Comparison of ENCODE assay signal across 10 mouse cellular contexts in genomic region chr11:5390969-5391831, GRCm38 (mm10). TPM values are rescaled to one million over a fixed set of nuclear protein-coding genes. Genes with fewer than 3 reads are reported as not detected.
DNase-seq lines count a peak whose midpoint lies in the region; ATAC-seq and TF ChIP-seq lines count a peak whose summit lies in the region.
"Had no signal": no experiment of that assay in that cellular context is flagged by ENCODE, and none has a peak within 500 bp of the region (broad histone marks: within the 10 kb centered on the region; RNA-seq: fewer than 3 reads in every experiment).

No protein-coding gene starts in this region.

- TF ChIP-seq CTCF in brain, embryonic 14.5 days (IDR thresholded peaks at IDR 0.05; ENCODE audit: borderline replicate concordance, extremely low read depth, insufficient read depth, insufficient read length) = no peak

- 13% methylated on average over 4 of the region's 4 CpGs for whole genome bisulfite sequencing in hindbrain, embryonic 12.5 days
- 2% methylated on average over 4 of the region's 4 CpGs for WGBS in midbrain, embryonic 14.5 days

- intact Hi-C loops in heart, postnatal 25 days (cut with DNase I) = no loop called here
- intact Hi-C loops in heart, postnatal 36 days (cut with DNase I) = no loop called here

- no peak overlapping the region for H3K4me3 ChIP-seq in hindbrain, embryonic 12.5 days
- no peak overlapping the region for H3K4me3 ChIP-seq in midbrain, embryonic 14.5 days (replicated peaks; ENCODE audit: low read depth, low read length)
- H3K4me3 ChIP-seq: erythroblast, embryonic 14.5 days had no signal

- H3K36me3 ChIP-seq in hindbrain, embryonic 12.5 days = no peaks in the 10 kb centered on the region
- H3K36me3 ChIP-seq in midbrain, embryonic 14.5 days (ENCODE audit: control insufficient read depth, insufficient read depth, low read length) = no peaks in the 10 kb centered on the region

- no peak overlapping the region for H3K9ac ChIP-seq in hindbrain, embryonic 12.5 days
- H3K9ac ChIP-seq in midbrain, embryonic 14.5 days (replicated peaks; ENCODE audit: low read length) = no peak overlapping the region

- peak overlapping the region; percentile 16; the same call in 1 of the 2 replicates for H3K4me2 ChIP-seq in hindbrain, embryonic 12.5 days (replicated peaks)
- H3K4me2 ChIP-seq in midbrain, embryonic 14.5 days (ENCODE audit: low read length) = no peak overlapping the region

- peaks cover 14% of the 10 kb centered on the region for H3K4me1 ChIP-seq in hindbrain, embryonic 12.5 days
- peaks cover 9% of the 10 kb centered on the region for H3K4me1 ChIP-seq in midbrain, embryonic 14.5 days (ENCODE audit: control insufficient read depth, insufficient read depth, low read length)

- no peak for TF ChIP-seq POLR2A in brain, embryonic 14.5 days (IDR thresholded peaks at IDR 0.05; ENCODE audit: borderline replicate concordance, extremely low read depth, insufficient read depth, insufficient read length, poor library complexity, severe bottlenecking)

- DNase-seq in brain, embryonic 14.5 days (ENCODE audit: low read depth) = peak; percentile 79
- peak; percentile 76 for DNase-seq in embryo, embryonic 10.5 days (ENCODE audit: low spot score)
- peak; percentile 41 for DNase-seq in midbrain, embryonic 14.5 days
- no peak for DNase-seq in right cerebral cortex, postnatal 36 days (ENCODE audit: low spot score in 2 of 2)
- DNase-seq in heart, postnatal 25 days (ENCODE audit: low spot score) = no peak
- no peak for DNase-seq in heart, postnatal 36 days
- DNase-seq: adrenal gland, postnatal 14 days; gastrocnemius, postnatal 10 days had no signal

- no peaks in the 10 kb centered on the region for H3K9me3 ChIP-seq in hindbrain, embryonic 12.5 days (replicated peaks)
- no peaks in the 10 kb centered on the region for H3K9me3 ChIP-seq in midbrain, embryonic 14.5 days (ENCODE audit: control insufficient read depth, low read length)

- peak overlapping the region; percentile 8; the same call in 1 of the 2 replicates for H3K27ac ChIP-seq in hindbrain, embryonic 12.5 days
- H3K27ac ChIP-seq in midbrain, embryonic 14.5 days (replicated peaks; ENCODE audit: low read depth, low read length) = 0 out of 2 replicates have a peak overlapping the region, but pooled peaks have one; percentile 6

- H3K27me3 ChIP-seq in hindbrain, embryonic 12.5 days = no peaks in the 10 kb centered on the region
- H3K27me3 ChIP-seq in midbrain, embryonic 14.5 days (ENCODE audit: control insufficient read depth, insufficient read depth, low read length) = no peaks in the 10 kb centered on the region

- 0 out of 2 replicates have a peak, but pooled peaks have one; percentile 29 for ATAC-seq in hindbrain, embryonic 12.5 days (ENCODE audit: low FRiP score)
- no peak for ATAC-seq in midbrain, embryonic 14.5 days (ENCODE audit: low FRiP score, low TSS enrichment)

RNA-seq across cellular contexts. Expression of gene Znrf3, which starts 53.4 kb away (rescaled TPM):
- polyA plus RNA-seq in brain, embryonic 14.5 days (2012; rRNA removed) = 3.4 and 7.5 TPM in 2 replicates
- 8.2 and 8.3 TPM in 2 replicates for polyA plus RNA-seq in hindbrain, embryonic 12.5 days (2016; fragmentation: Nextera tagmentation; extraction: Ambion mirVana)
- polyA plus RNA-seq in midbrain, embryonic 14.5 days (2014; fragmentation: Nextera tagmentation; extraction: Ambion mirVana) = 7.2 and 7.8 TPM in 2 replicates
- total RNA-seq in heart, postnatal 25 days (2021) = 1 to 10 TPM; 9.4 to 9.7 TPM
- 1 to 10 TPM; 8.7 to 9.1 TPM for total RNA-seq in heart, postnatal 36 days (2021)

Comparison
In these comparisons a context has a peak if more than half of its experiments do, and no peak if none do; other contexts are left out.
1. DNase-seq: peak in brain, embryonic 14.5 days (single experiment), embryo, embryonic 10.5 days (single experiment) and midbrain, embryonic 14.5 days (single experiment); none in right cerebral cortex, postnatal 36 days (0 of 2), heart, postnatal 25 days (single experiment) and heart, postnatal 36 days (0 of 2).